Mouse (Mus musculus) liver, postnatal 0 days (tissue): ENCODE results near the gene Meis2.

Source experiments
- CTCF ChIP-seq: sonication (generic); IDR thresholded peaks from 2 replicates; pipeline ENCODE4 v1.5.1; 2016; ENCODE audit warnings: antibody characterized with exemption, low read depth
- EP300 ChIP-seq: IDR thresholded peaks from 2 replicates; pipeline ENCODE4 v1.6.1; 2016; ENCODE audit warnings: antibody characterized with exemption, low read depth, mild to moderate bottlenecking

DNA sequence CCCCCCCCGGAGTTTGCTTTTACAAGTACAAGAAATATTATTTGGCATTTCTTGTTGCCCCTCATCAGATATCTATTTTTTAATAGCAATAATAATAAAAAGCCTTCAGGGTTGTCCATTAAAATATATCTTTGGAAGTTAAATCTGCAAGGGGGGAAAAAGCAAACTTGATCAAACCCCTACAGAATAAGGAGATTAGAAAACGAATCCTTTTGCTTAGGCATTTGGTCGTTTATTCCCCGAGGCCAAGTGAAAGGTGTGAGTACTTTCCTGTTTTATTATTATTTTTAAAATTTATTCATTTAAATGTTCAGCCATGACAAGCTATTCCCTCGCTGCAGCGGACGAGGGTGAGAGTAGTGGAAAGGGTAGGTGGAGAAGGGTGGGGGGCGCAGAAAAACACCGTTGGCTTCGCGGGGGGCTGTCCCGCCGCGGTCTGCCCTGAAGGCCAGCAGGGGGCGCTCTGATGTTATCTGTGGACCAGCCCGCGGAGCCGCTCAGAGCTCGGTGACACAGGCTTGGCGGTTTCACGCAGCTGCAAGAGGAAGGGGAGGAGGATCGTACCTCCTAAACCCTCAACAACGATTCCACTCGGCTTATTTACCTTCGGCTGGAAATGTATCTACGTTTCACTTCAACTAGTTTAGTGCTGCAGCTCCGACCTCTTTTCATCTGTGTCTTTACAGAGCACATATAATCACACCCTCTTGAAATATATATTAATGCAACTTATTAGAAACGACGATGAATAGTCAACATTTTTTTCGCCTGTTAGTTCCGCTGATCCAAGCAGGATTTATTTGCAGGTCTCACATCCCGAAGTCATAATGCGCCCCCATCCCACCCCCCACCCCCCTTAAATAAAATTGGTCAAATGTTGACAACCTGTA lies 209.9 kb downstream of the Meis2 start:
- peak; percentile 90 for TF ChIP-seq CTCF
- no peak for TF ChIP-seq EP300
